Mouse (Mus musculus) gastrocnemius, postnatal 36 days (tissue): ENCODE measurements around the gene Pip5k1a. TPM values are rescaled to one million over a fixed set of nuclear protein-coding genes. Genes with fewer than 3 reads are reported as not detected.

Experiments used
- DNase-seq, 2 experiments: peaks; one replicate each; pipeline ENCODE4 v3.0.0; 2022
- intact Hi-C: fragments of 180-260 bp; cut with DNase I; formaldehyde crosslinking; loops from one replicate; pipeline ENCODE4 v1.15.1; 2025
- microRNA-seq, 2 experiments: library from miRNA; unstranded; fragments of <30 nt; microRNA quantifications; one replicate each; pipeline ENCODE4 v1.2.0; 2021
- total RNA-seq, 2 experiments: library from RNA; stranded (reverse); gene quantifications; 2 replicates each; pipeline ENCODE4 v1.2.3; 2021

Pip5k1a gene
- total RNA-seq, 2 experiments from 2014 or later: 20.2 to 24.8 TPM

GRCm38 (mm10) chr3:95013699-95014427 lies 92.9 kb downstream of the Pip5k1a start:
- intact Hi-C loops: no loop called here
- no peak for DNase-seq

GRCm38 (mm10) chr3:95012982-95013381 lies 93.7 kb downstream of the Pip5k1a start:
- intact Hi-C loops: no loop called here
- DNase-seq: no peak

GRCm38 (mm10) chr3:95010396-95010795 lies 96.3 kb downstream of the Pip5k1a start:
- intact Hi-C loops: no loop called here
- no peak for DNase-seq

Small RNA genes within 50 kb of the gene (microRNA-seq; reads per million reads assigned to microRNA genes)
- gene Mir8099-1: 0 reads per million in 2 experiments

Other genes starting within 250 kb of the Pip5k1a start
- 100 to 1,000 TPM; 189 to 190 TPM for gene Psmb4, start 220.0 kb downstream of the Pip5k1a start, total RNA-seq
- 10 to 100 TPM in 1 of 2 experiments, 1 to 10 TPM in 1; 8.2 to 17.1 TPM for gene Selenbp1, start 173.9 kb downstream of the Pip5k1a start, total RNA-seq
- 1 to 10 TPM; 3.8 to 5.7 TPM for gene Rfx5, start 152.9 kb downstream of the Pip5k1a start, total RNA-seq
- gene Pi4kb, start 132.2 kb downstream of the Pip5k1a start, total RNA-seq: 10 to 100 TPM; 18.6 to 19.6 TPM
- gene Zfp687, start 91.5 kb downstream of the Pip5k1a start, total RNA-seq: 10 to 100 TPM in 1 of 2 experiments, 1 to 10 TPM in 1; 9.5 to 11.7 TPM
- 100 to 1,000 TPM; 178 to 188 TPM for gene Psmd4, start 64.3 kb downstream of the Pip5k1a start, total RNA-seq
- gene Vps72, start 4.1 kb upstream of the Pip5k1a start, total RNA-seq: 10 to 100 TPM; 39.4 to 47.9 TPM
- gene Tmod4, start 17.5 kb upstream of the Pip5k1a start, total RNA-seq: 100 to 1,000 TPM; 623 to 679 TPM
- gene Scnm1, start 27.1 kb upstream of the Pip5k1a start, total RNA-seq: 10 to 100 TPM; 21.7 to 27.3 TPM
- gene Lysmd1, start 27.2 kb upstream of the Pip5k1a start, total RNA-seq: 1 to 10 TPM; 6.4 to 8.2 TPM
- gene Tnfaip8l2, start 35.4 kb upstream of the Pip5k1a start, total RNA-seq: under 1 TPM; 0.38 to 0.69 TPM
- gene Sema6c, start 53.5 kb upstream of the Pip5k1a start, total RNA-seq: 10 to 100 TPM; 96.3 to 98.2 TPM
- 1 to 10 TPM; 6.6 to 8.0 TPM for gene Gabpb2, start 111.0 kb upstream of the Pip5k1a start, total RNA-seq
- 10 to 100 TPM; 14.2 to 18.4 TPM for gene Cdc42se1, start 121.8 kb upstream of the Pip5k1a start, total RNA-seq
- gene Mllt11, start 125.2 kb upstream of the Pip5k1a start, total RNA-seq: 10 to 100 TPM; 48.5 to 63.2 TPM
- not detected for gene Gm128, start 134.7 kb upstream of the Pip5k1a start, total RNA-seq
- gene Bnipl, start 144.3 kb upstream of the Pip5k1a start, total RNA-seq: not detected
- gene Mindy1, start 174.4 kb upstream of the Pip5k1a start, total RNA-seq: 10 to 100 TPM; 21.3 to 23.8 TPM
- gene Prune1, start 175.1 kb upstream of the Pip5k1a start, total RNA-seq: 10 to 100 TPM; 39.4 to 45.5 TPM
- under 1 TPM in 1 of 2 experiments, not detected in 1; 0.64 TPM for gene Anxa9, start 200.2 kb upstream of the Pip5k1a start, total RNA-seq
- 10 to 100 TPM; 15.9 to 23.3 TPM for gene Cers2, start 207.9 kb upstream of the Pip5k1a start, total RNA-seq